Comparison of ENCODE assay signal across 7 mouse cellular contexts in the genomic region with DNA sequence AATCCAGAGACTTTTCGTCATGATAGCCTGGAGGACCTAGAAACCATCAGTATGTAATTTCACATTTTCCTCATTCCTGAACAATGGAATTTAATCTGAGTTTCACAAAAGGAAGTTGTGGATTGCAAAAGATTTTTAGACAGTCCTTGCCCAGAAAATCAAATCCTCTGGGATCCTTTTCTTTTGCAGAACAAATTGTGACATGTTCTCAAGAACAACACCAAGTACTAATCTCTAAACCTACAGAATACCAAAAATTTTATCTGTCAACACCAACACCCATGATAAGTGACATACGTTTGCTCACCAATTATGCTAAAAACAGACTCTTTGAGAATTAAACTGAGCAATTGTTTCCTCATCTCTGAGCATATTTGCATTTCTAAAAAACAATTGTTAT.
"Had no signal": no experiment of that assay in that cellular context is flagged by ENCODE, and none has a peak within 500 bp of the region (broad histone marks: within the 10 kb centered on the region; RNA-seq: fewer than 3 reads in every experiment).

No protein-coding gene starts in this region.

- ATAC-seq: midbrain, embryonic 13.5 days had no signal

- DNase-seq: kidney, adult 11 months; kidney, adult 9 months; lung, postnatal 14 days; right cerebral cortex, adult 18-20 months; right cerebral cortex, postnatal 25 days; thymus, postnatal 4 days had no signal
